Mouse (Mus musculus): ENCODE measurements around the gene Kmt2b. TPM values are rescaled to one million over a fixed set of nuclear protein-coding genes. Genes with fewer than 3 reads are reported as not detected.
A peak's percentile ranks its signal among the peaks of the same experiment; 100 is the strongest.

The Kmt2b gene
- polyA plus RNA-seq (2015; fragmentation: Nextera tagmentation; extraction: Ambion mirVana), result 3.3 and 3.7 TPM in 2 replicates

GRCm38 (mm10) chr7:30588676-30589434 is at the start of gene Kmt2b:
Kmt2b (minus strand) TSS chr7:30588726.
- peak within 1 kb of the TSS; percentile 94 for H3K4me3 ChIP-seq (ENCODE audit: low read depth, low read length)
- H3K27ac ChIP-seq (replicated peaks), result peak within 1 kb of the TSS; percentile 93
- H3K4me2 ChIP-seq (replicated peaks; ENCODE audit: low read depth), result peak within 1 kb of the TSS; percentile 90
- H3K36me3 ChIP-seq (ENCODE audit: control insufficient read depth, insufficient read depth, low read length), result peaks cover 14% of the 10 kb centered on the region
- ATAC-seq (ENCODE audit: low FRiP score, low TSS enrichment) (peak; percentile 96), DNase-seq (ENCODE audit: low spot score) (peak; percentile 99)
- peak within 1 kb of the TSS; percentile 98 for H3K9ac ChIP-seq (ENCODE audit: low read length)
- H3K27me3 ChIP-seq (ENCODE audit: control insufficient read depth, insufficient read depth, low read length), result no peaks in the 10 kb centered on the region
- peaks cover 3% of the 10 kb centered on the region; the same call in 1 of the 2 replicates for H3K4me1 ChIP-seq (replicated peaks; ENCODE audit: control insufficient read depth, insufficient read depth)
- under 1% methylated on average over 50 of the region's 68 CpGs for WGBS
- no peaks in the 10 kb centered on the region for H3K9me3 ChIP-seq (ENCODE audit: control insufficient read depth, low read length)
- TF ChIP-seq EP300 (optimal IDR thresholded peaks at IDR 0.05) (peak; percentile 81), CTCF (IDR thresholded peaks at IDR 0.05; ENCODE audit: low read depth) (no peak)

- TF ChIP-seq EP300 (optimal IDR thresholded peaks at IDR 0.05) (no peak), CTCF (IDR thresholded peaks at IDR 0.05; ENCODE audit: low read depth) (no peak)
- 22% methylated on average over 11 of the region's 11 CpGs for WGBS
- peaks cover 7% of the 10 kb centered on the region; the same call in 1 of the 2 replicates for H3K27me3 ChIP-seq (ENCODE audit: control insufficient read depth, insufficient read depth, low read length)
- H3K27ac ChIP-seq (replicated peaks), result no peak overlapping the region
- no peak overlapping the region for H3K4me3 ChIP-seq (ENCODE audit: low read depth, low read length)
- DNase-seq (ENCODE audit: low spot score), result no peak
- peaks cover 8% of the 10 kb centered on the region; the same call in 1 of the 2 replicates for H3K36me3 ChIP-seq (ENCODE audit: control insufficient read depth, insufficient read depth, low read length)
- H3K9ac ChIP-seq (ENCODE audit: low read length), result no peak overlapping the region
- H3K4me2 ChIP-seq (replicated peaks; ENCODE audit: low read depth), result no peak overlapping the region
- no peaks in the 10 kb centered on the region for H3K4me1 ChIP-seq (replicated peaks; ENCODE audit: control insufficient read depth, insufficient read depth)
- H3K9me3 ChIP-seq (ENCODE audit: control insufficient read depth, low read length), result no peaks in the 10 kb centered on the region
- ATAC-seq (ENCODE audit: low FRiP score, low TSS enrichment), result no peak
Measured at GRCm38 (mm10) chr7:30636395-30636794, 47.9 kb upstream of the Kmt2b start.

DNA sequence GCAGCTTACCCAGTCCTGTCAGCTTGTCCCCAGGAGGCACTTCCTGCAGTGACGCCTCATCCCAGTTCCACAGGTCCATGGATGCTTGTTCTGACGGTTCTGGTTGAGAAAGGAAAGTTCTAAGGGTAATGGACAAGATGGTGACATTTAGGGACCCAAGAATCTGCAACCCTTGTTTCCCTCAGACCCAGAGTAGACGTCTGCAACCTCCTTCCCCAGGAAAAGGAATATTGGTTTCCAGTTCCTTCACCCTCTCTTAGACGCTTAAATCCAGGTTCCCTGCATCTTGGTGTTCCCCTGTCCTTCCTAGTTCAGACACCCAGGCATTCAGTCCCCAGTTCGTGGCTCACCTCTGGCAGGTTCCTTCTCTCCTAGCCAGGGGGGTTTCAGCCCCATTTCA is 47.2 kb upstream of the Kmt2b start, which contains the start of gene Etv2:
Etv2 (minus strand) TSS at position 101 of the 400 bp plus-strand sequence.
- 1% methylated on average over 5 of the region's 5 CpGs for WGBS
- Histone ChIP-seq H3K9ac (ENCODE audit: low read length) (no peak within 1 kb of the TSS), H3K4me3 (ENCODE audit: low read depth, low read length) (peak within 1 kb of the TSS; percentile 15; the same call in 1 of the 2 replicates), H3K27me3 (ENCODE audit: control insufficient read depth, insufficient read depth, low read length) (peaks cover 7% of the 10 kb centered on the region; the same call in 1 of the 2 replicates), H3K9me3 (ENCODE audit: control insufficient read depth, low read length) (no peaks in the 10 kb centered on the region), H3K36me3 (ENCODE audit: control insufficient read depth, insufficient read depth, low read length) (0 out of 2 replicates have a peak, but pooled peaks cover 4% of the 10 kb centered on the region), H3K27ac (replicated peaks) (no peak within 1 kb of the TSS), H3K4me1 (replicated peaks; ENCODE audit: control insufficient read depth, insufficient read depth) (no peaks in the 10 kb centered on the region), H3K4me2 (replicated peaks; ENCODE audit: low read depth) (peak within 1 kb of the TSS; percentile 14; the same call in 1 of the 2 replicates)
- ATAC-seq (ENCODE audit: low FRiP score, low TSS enrichment) (no peak), DNase-seq (ENCODE audit: low spot score) (no peak)
- TF ChIP-seq CTCF (IDR thresholded peaks at IDR 0.05; ENCODE audit: low read depth), result no peak
- no peak for TF ChIP-seq EP300 (optimal IDR thresholded peaks at IDR 0.05)

DNA sequence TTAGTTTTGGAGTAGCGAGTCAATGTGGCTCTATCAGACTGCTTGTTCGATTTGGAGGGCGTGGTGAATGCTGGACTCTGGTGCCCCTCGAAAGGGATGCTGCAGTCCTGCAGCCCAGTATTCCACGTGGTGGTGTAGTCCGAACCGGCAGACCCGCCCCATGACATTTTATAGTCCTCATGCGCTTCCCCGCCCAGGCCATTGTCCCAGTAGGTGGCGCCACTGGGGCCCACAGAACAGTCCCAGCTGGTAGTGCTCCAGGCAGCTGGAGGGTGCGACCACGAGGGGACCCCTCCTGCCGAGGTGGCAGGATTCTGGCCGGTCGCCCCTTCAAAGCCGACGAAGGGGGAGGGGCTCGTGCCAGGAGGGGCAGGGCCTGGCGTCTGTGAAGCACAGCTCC is 46.1 kb upstream of the Kmt2b start:
- TF ChIP-seq EP300 (optimal IDR thresholded peaks at IDR 0.05) (no peak), CTCF (IDR thresholded peaks at IDR 0.05; ENCODE audit: low read depth) (peak; percentile 76)
- WGBS, result under 1% methylated on average over 20 of the region's 20 CpGs
- Histone ChIP-seq H3K9ac (ENCODE audit: low read length) (no peak overlapping the region), H3K4me2 (replicated peaks; ENCODE audit: low read depth) (peak overlapping the region; percentile 14; the same call in 1 of the 2 replicates), H3K27me3 (ENCODE audit: control insufficient read depth, insufficient read depth, low read length) (peaks cover 7% of the 10 kb centered on the region; the same call in 1 of the 2 replicates), H3K4me3 (ENCODE audit: low read depth, low read length) (peak overlapping the region; percentile 15; the same call in 1 of the 2 replicates), H3K27ac (replicated peaks) (no peak overlapping the region), H3K4me1 (replicated peaks; ENCODE audit: control insufficient read depth, insufficient read depth) (no peaks in the 10 kb centered on the region), H3K36me3 (ENCODE audit: control insufficient read depth, insufficient read depth, low read length) (no peaks in the 10 kb centered on the region), H3K9me3 (ENCODE audit: control insufficient read depth, low read length) (no peaks in the 10 kb centered on the region)
- peak; percentile 72 for ATAC-seq (ENCODE audit: low FRiP score, low TSS enrichment)
- DNase-seq (ENCODE audit: low spot score), result peak; percentile 79

DNA sequence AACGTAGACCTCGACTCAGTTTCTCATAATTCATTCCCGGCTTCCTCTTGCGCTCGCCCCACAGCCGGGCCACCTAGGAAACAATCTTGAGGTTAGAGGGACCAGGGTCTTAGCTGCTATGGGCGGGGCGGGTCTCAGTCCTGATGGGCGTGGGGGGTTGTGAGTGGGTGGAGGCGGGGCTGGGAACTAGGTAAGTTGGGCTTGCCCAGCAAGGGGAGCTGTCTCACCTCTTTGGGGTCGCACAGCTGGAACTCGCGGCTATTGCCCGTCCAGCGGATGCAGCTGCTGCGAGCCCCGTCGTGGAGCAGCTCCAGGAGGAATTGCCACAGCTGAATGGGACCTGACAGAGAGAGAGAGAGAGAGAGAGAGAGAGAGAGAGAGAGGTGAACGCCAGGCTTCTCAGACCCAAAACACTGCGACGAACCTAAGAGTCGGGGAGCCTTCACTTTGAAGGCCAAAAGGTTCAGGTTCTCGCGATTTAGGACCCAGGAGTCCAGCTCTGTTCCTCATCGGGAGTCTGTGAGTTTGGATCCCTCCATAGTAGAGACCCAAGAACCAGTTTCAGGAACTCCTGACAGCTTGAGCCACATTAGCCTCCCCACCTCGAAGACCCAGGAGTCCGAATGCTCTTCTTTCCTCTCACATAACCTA is 45.4 kb upstream of the Kmt2b start:
- no peaks in the 10 kb centered on the region for H3K4me1 ChIP-seq (replicated peaks; ENCODE audit: control insufficient read depth, insufficient read depth)
- no peak overlapping the region for H3K4me2 ChIP-seq (replicated peaks; ENCODE audit: low read depth)
- ATAC-seq (ENCODE audit: low FRiP score, low TSS enrichment) (no peak), DNase-seq (ENCODE audit: low spot score) (no peak)
- H3K27me3 ChIP-seq (ENCODE audit: control insufficient read depth, insufficient read depth, low read length), result peaks cover 7% of the 10 kb centered on the region; the same call in 1 of the 2 replicates
- no peak overlapping the region for H3K9ac ChIP-seq (ENCODE audit: low read length)
- H3K36me3 ChIP-seq (ENCODE audit: control insufficient read depth, insufficient read depth, low read length), result no peaks in the 10 kb centered on the region
- TF ChIP-seq EP300 (optimal IDR thresholded peaks at IDR 0.05), result no peak
- no peak for TF ChIP-seq CTCF (IDR thresholded peaks at IDR 0.05; ENCODE audit: low read depth)
- WGBS, result 5% methylated on average over 27 of the region's 27 CpGs
- no peaks in the 10 kb centered on the region for H3K9me3 ChIP-seq (ENCODE audit: control insufficient read depth, low read length)
- H3K4me3 ChIP-seq (ENCODE audit: low read depth, low read length), result no peak overlapping the region; the same call in 1 of the 2 replicates
- no peak overlapping the region for H3K27ac ChIP-seq (replicated peaks)
